Mouse (Mus musculus): ENCODE measurements around the gene Serf2.
A peak's percentile ranks its signal among the peaks of the same experiment; 100 is the strongest.

The Serf2 gene

GRCm38 (mm10) chr2:121448739-121449535 is at the start of gene Serf2:
Gene Serf2, plus strand, starts transcription at chr2:121449195.
- peak; percentile 95 for ATAC-seq (ENCODE audit: low TSS enrichment)

- ATAC-seq (ENCODE audit: low TSS enrichment): no peak
These were observed 45.7 kb upstream of the Serf2 start for GRCm38 (mm10) chr2:121403296-121403695.

DNA sequence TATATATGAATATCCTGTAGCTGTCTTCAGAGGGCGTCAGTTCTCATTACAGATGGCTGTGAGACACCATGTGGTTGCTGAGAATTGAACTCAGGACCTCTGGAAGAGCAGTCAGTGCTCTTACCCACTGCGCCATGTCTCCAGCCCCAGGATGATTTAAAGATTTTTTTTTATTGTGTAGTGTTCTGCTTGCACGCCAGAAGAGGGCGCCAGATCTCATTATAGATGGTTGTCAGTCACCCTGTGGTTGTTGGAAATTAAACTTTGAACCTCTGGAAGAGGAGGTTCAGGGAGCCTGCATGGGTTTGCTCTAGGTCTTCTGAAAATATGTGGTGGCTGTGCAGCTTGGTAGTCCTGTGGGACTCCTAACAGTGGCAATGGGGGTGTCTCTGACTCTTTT is 40.8 kb upstream of the Serf2 start:
- ATAC-seq (ENCODE audit: low TSS enrichment): no peak

DNA sequence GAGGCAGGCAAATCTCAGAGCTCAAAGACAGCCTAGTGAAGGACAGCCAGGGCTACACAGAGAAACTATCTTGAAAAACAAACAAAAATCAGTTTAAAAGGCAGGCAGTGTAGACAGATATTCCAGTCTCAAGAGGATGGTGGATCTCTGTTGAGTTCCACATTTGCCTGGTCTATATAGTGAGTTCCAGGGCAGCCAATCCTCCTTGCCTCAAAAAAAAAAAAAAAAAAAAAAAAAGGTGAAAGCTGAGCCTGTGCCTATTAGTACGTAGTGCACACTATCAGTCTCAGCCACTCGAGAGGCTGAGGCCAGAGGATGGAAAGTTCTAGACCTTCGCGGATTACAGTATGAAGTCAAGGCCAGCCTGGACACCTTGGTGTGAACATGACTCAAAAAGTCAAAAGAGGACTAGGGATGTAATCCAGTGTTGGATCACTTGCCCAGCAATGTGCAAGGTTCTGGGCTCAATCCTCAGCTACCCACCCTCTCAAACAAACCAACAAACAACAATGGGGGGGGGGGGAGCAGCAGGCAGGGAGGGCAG is 36.1 kb upstream of the Serf2 start:
- no peak for ATAC-seq (ENCODE audit: low TSS enrichment)

- ATAC-seq (ENCODE audit: low TSS enrichment): peak; percentile 94
These were observed 35.5 kb upstream of the Serf2 start, which contains the start of the genes Pdia3 and Catsper2 for GRCm38 (mm10) chr2:121413387-121414042. Gene Pdia3, plus strand, starts transcription at chr2:121413775. Gene Catsper2, minus strand, starts transcription at chr2:121413792.

DNA sequence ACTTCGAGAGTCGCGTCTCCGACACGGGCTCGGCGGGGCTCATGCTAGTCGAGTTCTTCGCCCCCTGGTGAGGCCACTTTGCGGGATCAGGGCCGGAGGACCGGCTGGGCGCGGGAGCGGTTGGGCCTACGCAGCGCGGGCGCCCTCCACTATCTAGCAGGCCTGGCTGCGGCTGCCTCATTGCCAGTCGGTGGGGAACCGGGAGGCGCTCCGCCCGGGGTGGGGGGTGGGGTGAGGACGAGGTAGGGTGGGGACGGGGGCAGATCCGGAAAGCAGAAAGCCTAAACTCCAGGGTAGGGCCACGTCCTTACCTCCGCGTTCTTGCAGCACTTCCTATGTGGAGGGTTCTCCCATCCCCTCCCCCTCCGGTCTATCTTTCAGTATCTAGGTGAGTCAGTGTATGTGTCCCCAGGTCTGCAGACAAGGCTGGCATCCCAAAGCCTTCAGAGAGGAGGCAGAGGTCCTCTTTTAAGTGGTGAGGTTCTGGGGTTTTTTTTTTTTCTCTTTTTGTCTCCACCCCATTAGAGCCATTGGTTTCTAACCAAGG is 34.8 kb upstream of the Serf2 start:
- peak; percentile 36 for ATAC-seq (ENCODE audit: low TSS enrichment)

DNA sequence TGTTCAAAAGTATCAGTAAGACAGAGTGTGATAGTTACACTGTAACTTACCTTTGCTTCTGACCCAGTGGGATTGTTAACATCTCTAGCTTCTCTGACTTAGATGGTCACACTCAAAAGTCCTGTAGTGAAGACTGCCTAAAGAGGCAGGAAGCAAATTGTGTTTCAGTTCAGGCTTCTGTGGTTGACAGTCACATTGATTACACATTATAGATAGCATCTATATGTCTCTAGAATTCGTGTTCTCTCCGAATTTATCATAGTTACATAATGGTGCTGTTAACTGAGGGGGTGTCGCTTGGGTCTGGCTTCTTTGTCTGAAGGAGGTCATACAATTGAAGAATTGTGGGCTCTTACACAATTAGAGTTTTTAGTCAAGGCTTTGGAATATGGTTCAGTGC is 33.9 kb upstream of the Serf2 start:
- ATAC-seq (ENCODE audit: low TSS enrichment): no peak

GRCm38 (mm10) chr2:121415591-121415990 is 33.4 kb upstream of the Serf2 start:
- no peak for ATAC-seq (ENCODE audit: low TSS enrichment)

- ATAC-seq (ENCODE audit: low TSS enrichment): no peak
These were observed 32.6 kb upstream of the Serf2 start for GRCm38 (mm10) chr2:121416356-121416755.

GRCm38 (mm10) chr2:121418476-121418875 is 30.5 kb upstream of the Serf2 start:
- no peak for ATAC-seq (ENCODE audit: low TSS enrichment)

GRCm38 (mm10) chr2:121423166-121423565 is 25.8 kb upstream of the Serf2 start:
- no peak for ATAC-seq (ENCODE audit: low TSS enrichment)

- no peak for ATAC-seq (ENCODE audit: low TSS enrichment)
These were observed 23.1 kb upstream of the Serf2 start for GRCm38 (mm10) chr2:121425890-121426289.

DNA sequence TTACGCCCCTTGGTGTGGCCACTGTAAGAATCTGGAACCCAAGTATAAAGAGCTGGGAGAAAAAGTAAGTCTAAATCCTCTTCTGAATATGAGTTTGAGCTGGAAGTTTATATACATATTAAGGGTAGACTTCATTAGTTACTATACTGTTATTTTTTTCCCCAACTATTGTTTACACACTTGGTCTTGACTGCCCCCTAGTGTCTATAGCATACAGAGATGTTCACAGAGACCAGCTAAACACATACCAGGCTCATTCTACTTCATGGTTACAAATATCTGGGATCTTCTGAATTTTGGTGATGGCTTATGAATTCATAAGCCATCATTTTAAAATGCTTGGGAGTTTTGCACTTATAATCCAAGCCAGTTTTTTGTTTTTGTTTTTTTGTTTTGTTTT is 14.1 kb upstream of the Serf2 start:
- no peak for ATAC-seq (ENCODE audit: low TSS enrichment)

DNA sequence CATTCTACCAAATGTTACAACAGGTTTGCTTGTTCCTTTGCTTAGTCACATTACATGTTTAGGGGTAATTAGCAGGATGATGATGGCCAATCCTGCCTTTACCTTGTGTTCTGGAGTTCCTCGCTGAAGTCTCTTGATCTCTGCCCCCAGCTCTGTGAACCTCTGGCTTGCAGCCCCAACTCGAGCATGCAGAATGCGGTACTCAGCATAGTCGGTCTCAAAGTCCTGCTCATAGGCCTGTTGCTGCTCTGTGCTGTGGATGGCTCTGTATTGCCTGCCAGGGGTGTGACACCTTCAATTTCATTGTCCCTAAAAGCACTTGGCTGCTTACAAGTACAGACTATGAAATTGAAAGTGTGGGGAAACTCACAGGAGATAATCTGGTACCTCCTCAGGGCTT is 9.2 kb upstream of the Serf2 start:
- no peak for ATAC-seq (ENCODE audit: low TSS enrichment)

GRCm38 (mm10) chr2:121440834-121441605 is 8.0 kb upstream of the Serf2 start:
- ATAC-seq (ENCODE audit: low TSS enrichment): no peak

DNA sequence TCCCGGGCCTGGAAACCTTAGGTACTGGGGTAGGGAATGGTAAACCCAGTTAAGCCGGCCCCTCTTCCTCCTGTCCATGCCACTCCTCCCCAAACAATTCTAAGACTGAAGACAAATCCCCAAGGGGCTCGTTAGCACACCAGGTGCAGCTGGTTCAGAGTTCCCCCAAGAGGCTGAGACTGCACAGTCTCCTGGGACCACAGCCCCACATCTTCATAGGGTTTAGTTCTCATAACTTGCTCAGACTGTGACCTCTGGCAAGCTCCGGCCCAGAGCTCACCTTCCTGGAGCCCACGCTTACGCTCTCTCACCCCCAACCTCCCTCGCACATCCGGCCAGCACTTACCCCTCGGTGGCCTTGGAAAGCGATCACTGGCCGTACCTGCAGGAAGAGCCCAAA is 7.2 kb upstream of the Serf2 start:
- no peak for ATAC-seq (ENCODE audit: low TSS enrichment)

- ATAC-seq (ENCODE audit: low TSS enrichment): 0 out of 2 replicates have a peak, but pooled peaks have one; percentile 13
These were observed 6.5 kb upstream of the Serf2 start for GRCm38 (mm10) chr2:121442259-121443067.

- ATAC-seq (ENCODE audit: low TSS enrichment): no peak
These were observed 6.0 kb upstream of the Serf2 start for GRCm38 (mm10) chr2:121443068-121443349.

DNA sequence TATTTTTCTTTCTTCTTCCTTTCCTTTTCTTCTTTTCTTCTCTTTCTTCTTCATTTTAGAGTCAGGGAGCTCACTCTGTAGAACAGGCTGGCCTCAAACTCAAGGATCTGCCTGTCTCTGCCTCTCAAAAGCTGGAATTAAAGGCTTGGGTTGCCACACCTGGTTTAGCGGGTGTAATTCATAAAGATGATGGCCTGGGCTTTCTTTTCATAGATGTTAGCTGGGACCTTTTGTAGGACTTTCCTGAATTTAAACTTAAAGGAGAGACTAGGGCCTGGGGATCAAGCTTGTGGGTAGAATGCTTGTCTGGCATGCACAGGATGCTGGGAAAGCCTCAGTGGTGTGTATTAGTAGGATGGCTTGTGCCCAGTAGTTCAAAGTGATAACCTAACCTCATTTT is 4.8 kb upstream of the Serf2 start, which contains the start of gene Ell3:
Gene Ell3, minus strand, starts transcription at position 101 of the 400 bp plus-strand sequence.
- no peak for ATAC-seq (ENCODE audit: low TSS enrichment)

DNA sequence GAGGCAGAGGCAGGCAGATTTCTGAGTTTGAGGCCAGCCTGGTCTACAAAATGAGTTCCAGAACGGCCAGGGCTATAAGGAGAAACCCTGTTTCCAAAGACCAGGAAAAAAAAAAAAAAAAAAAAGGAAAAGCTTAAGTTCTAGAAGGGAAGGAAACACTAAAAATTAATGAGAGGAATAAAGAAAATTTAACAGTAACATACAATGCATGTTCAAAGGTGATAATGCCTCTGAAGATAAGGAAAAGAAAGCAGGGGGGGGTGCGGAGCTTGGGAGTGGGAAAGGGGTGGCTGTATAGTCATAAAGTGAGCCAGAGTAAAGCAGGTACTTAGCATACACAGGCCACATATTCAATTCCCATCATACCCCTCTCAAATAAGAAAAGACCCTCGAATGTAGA is 3.9 kb upstream of the Serf2 start:
- no peak for ATAC-seq (ENCODE audit: low TSS enrichment)

DNA sequence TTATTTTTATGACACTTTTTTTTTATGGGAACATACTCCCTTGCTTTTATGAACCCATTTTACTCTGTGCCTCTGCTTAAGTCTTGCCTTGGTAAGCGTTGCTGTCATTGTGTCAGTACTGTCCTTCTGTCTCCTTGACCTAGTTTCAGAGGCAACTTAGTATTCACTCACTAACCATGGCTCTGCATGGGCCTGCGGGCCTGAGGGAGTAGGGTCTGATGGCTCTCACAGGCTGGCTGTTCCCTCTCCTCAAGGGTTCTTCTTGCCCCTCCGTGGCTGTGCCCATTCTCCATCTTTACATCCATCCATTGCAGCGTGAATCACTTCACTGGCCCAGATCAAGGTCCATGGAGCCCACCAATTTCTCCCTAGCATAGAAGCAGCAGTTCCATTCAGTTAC is 2.5 kb upstream of the Serf2 start:
- no peak for ATAC-seq (ENCODE audit: low TSS enrichment)

Measured in frontal cortex, adult (tissue).